Mouse (Mus musculus): ENCODE data around the gene L3mbtl3. TPM values are rescaled to one million over a fixed set of nuclear protein-coding genes. Genes with fewer than 3 reads are reported as not detected.

Gene L3mbtl3
- polyA plus RNA-seq, 1 experiment from 2014 or later = 27.3 TPM

- ATAC-seq (ENCODE audit: low FRiP score, low read depth) = no peak
- H3K4me3 ChIP-seq = no peak overlapping the region
- 8% methylated on average over 2 of the region's 2 CpGs for WGBS
- peaks cover 4% of the 10 kb centered on the region; the same call in 1 of the 2 replicates for H3K27me3 ChIP-seq
- H3K4me1 ChIP-seq = peaks cover 6% of the 10 kb centered on the region; the same call in 1 of the 2 replicates
- H3K27ac ChIP-seq (replicated peaks) = no peak overlapping the region
- H3K9ac ChIP-seq (replicated peaks) = no peak overlapping the region
- no peaks in the 10 kb centered on the region for H3K9me3 ChIP-seq
- H3K4me2 ChIP-seq (replicated peaks) = no peak overlapping the region
- peaks cover 47% of the 10 kb centered on the region for H3K36me3 ChIP-seq
These were observed 43.0 kb downstream of the L3mbtl3 start for GRCm38 (mm10) chr10:26332781-26333180.

GRCm38 (mm10) chr10:26328843-26329242, 46.9 kb downstream of the L3mbtl3 start:
- Histone ChIP-seq H3K4me2 (replicated peaks) (no peak overlapping the region), H3K9me3 (no peaks in the 10 kb centered on the region), H3K9ac (replicated peaks) (no peak overlapping the region), H3K27me3 (peaks cover 4% of the 10 kb centered on the region; the same call in 1 of the 2 replicates), H3K4me3 (no peak overlapping the region), H3K27ac (replicated peaks) (no peak overlapping the region), H3K4me1 (peaks cover 9% of the 10 kb centered on the region; the same call in 1 of the 2 replicates), H3K36me3 (peaks cover 31% of the 10 kb centered on the region)
- no peak for ATAC-seq (ENCODE audit: low FRiP score, low read depth)
- 57% methylated on average over 3 of the region's 3 CpGs for WGBS

- 17% methylated on average over 17 of the region's 17 CpGs for WGBS
- H3K4me3 ChIP-seq = no peak overlapping the region
- H3K9ac ChIP-seq (replicated peaks) = no peak overlapping the region
- H3K4me1 ChIP-seq = peaks cover 9% of the 10 kb centered on the region; the same call in 1 of the 2 replicates
- 0 out of 2 replicates have a peak overlapping the region, but pooled peaks have one; percentile 30 for H3K27ac ChIP-seq (replicated peaks)
- no peak overlapping the region; the same call in 1 of the 2 replicates for H3K4me2 ChIP-seq (replicated peaks)
- H3K36me3 ChIP-seq = peaks cover 36% of the 10 kb centered on the region
- H3K27me3 ChIP-seq = peaks cover 4% of the 10 kb centered on the region; the same call in 1 of the 2 replicates
- H3K9me3 ChIP-seq = no peaks in the 10 kb centered on the region
- ATAC-seq (ENCODE audit: low FRiP score, low read depth) = peak; percentile 90
These were observed 47.9 kb downstream of the L3mbtl3 start for GRCm38 (mm10) chr10:26327691-26328542.

- no peak overlapping the region for H3K4me2 ChIP-seq (replicated peaks)
- H3K36me3 ChIP-seq = peaks cover 39% of the 10 kb centered on the region
- ATAC-seq (ENCODE audit: low FRiP score, low read depth) = peak; percentile 64
- no peaks in the 10 kb centered on the region for H3K9me3 ChIP-seq
- H3K27me3 ChIP-seq = peaks cover 4% of the 10 kb centered on the region; the same call in 1 of the 2 replicates
- H3K4me3 ChIP-seq = no peak overlapping the region
- no peak overlapping the region for H3K9ac ChIP-seq (replicated peaks)
- H3K27ac ChIP-seq (replicated peaks) = 0 out of 2 replicates have a peak overlapping the region, but pooled peaks have one; percentile 30
- WGBS = 43% methylated on average over 5 of the region's 5 CpGs
- peaks cover 9% of the 10 kb centered on the region; the same call in 1 of the 2 replicates for H3K4me1 ChIP-seq
These were observed 48.5 kb downstream of the L3mbtl3 start for GRCm38 (mm10) chr10:26327291-26327690.

- WGBS = 97% methylated on average over 2 of the region's 2 CpGs
- H3K27me3 ChIP-seq = peaks cover 4% of the 10 kb centered on the region; the same call in 1 of the 2 replicates
- H3K4me3 ChIP-seq = no peak overlapping the region
- no peaks in the 10 kb centered on the region for H3K9me3 ChIP-seq
- peaks cover 9% of the 10 kb centered on the region; the same call in 1 of the 2 replicates for H3K4me1 ChIP-seq
- H3K9ac ChIP-seq (replicated peaks) = no peak overlapping the region
- H3K4me2 ChIP-seq (replicated peaks) = no peak overlapping the region
- no peak for ATAC-seq (ENCODE audit: low FRiP score, low read depth)
- peaks cover 37% of the 10 kb centered on the region for H3K36me3 ChIP-seq
- no peak overlapping the region for H3K27ac ChIP-seq (replicated peaks)
These were observed 50.5 kb downstream of the L3mbtl3 start for GRCm38 (mm10) chr10:26325320-26325719.

- H3K4me2 ChIP-seq (replicated peaks) = no peak overlapping the region
- no peak overlapping the region for H3K4me3 ChIP-seq
- no peak overlapping the region for H3K9ac ChIP-seq (replicated peaks)
- no peak overlapping the region for H3K27ac ChIP-seq (replicated peaks)
- peaks cover 45% of the 10 kb centered on the region for H3K36me3 ChIP-seq
- 83% methylated on average over 7 of the region's 7 CpGs for WGBS
- peaks cover under 1% of the 10 kb centered on the region; the same call in 1 of the 2 replicates for H3K4me1 ChIP-seq
- no peak for ATAC-seq (ENCODE audit: low FRiP score, low read depth)
- no peaks in the 10 kb centered on the region for H3K27me3 ChIP-seq
- no peaks in the 10 kb centered on the region for H3K9me3 ChIP-seq
These were observed 53.3 kb downstream of the L3mbtl3 start for GRCm38 (mm10) chr10:26322344-26323051.

- Histone ChIP-seq H3K36me3 (peaks cover 52% of the 10 kb centered on the region; the same call in 1 of the 2 replicates), H3K4me3 (no peak overlapping the region), H3K27me3 (no peaks in the 10 kb centered on the region), H3K9ac (replicated peaks) (no peak overlapping the region), H3K4me1 (no peaks in the 10 kb centered on the region), H3K27ac (replicated peaks) (no peak overlapping the region), H3K9me3 (no peaks in the 10 kb centered on the region), H3K4me2 (replicated peaks) (no peak overlapping the region)
- ATAC-seq (ENCODE audit: low FRiP score, low read depth) = no peak
- 91% methylated on average over 4 of the region's 4 CpGs for WGBS
These were observed 55.1 kb downstream of the L3mbtl3 start for GRCm38 (mm10) chr10:26320679-26321078.

GRCm38 (mm10) chr10:26314327-26314726, 61.4 kb downstream of the L3mbtl3 start:
- Histone ChIP-seq H3K9ac (replicated peaks) (no peak overlapping the region), H3K27ac (replicated peaks) (no peak overlapping the region), H3K27me3 (no peaks in the 10 kb centered on the region), H3K36me3 (peaks cover 71% of the 10 kb centered on the region), H3K9me3 (no peaks in the 10 kb centered on the region), H3K4me2 (replicated peaks) (no peak overlapping the region), H3K4me3 (no peak overlapping the region), H3K4me1 (no peaks in the 10 kb centered on the region)
- ATAC-seq (ENCODE audit: low FRiP score, low read depth) = no peak
- 94% methylated on average over 15 of the region's 15 CpGs for WGBS

GRCm38 (mm10) chr10:26303485-26303884, 72.3 kb downstream of the L3mbtl3 start:
- H3K27ac ChIP-seq (replicated peaks) = no peak overlapping the region
- no peaks in the 10 kb centered on the region for H3K27me3 ChIP-seq
- no peak overlapping the region for H3K4me2 ChIP-seq (replicated peaks)
- no peak for ATAC-seq (ENCODE audit: low FRiP score, low read depth)
- 86% methylated on average over 6 of the region's 6 CpGs for WGBS
- H3K4me3 ChIP-seq = no peak overlapping the region
- no peak overlapping the region for H3K9ac ChIP-seq (replicated peaks)
- H3K4me1 ChIP-seq = no peaks in the 10 kb centered on the region
- peaks cover 35% of the 10 kb centered on the region for H3K36me3 ChIP-seq
- no peaks in the 10 kb centered on the region for H3K9me3 ChIP-seq

- Histone ChIP-seq H3K27ac (replicated peaks) (no peak overlapping the region), H3K4me1 (no peaks in the 10 kb centered on the region), H3K36me3 (peaks cover 35% of the 10 kb centered on the region), H3K27me3 (no peaks in the 10 kb centered on the region), H3K9me3 (no peaks in the 10 kb centered on the region), H3K9ac (replicated peaks) (no peak overlapping the region), H3K4me2 (replicated peaks) (no peak overlapping the region), H3K4me3 (no peak overlapping the region)
- 92% methylated on average over 4 of the region's 4 CpGs for WGBS
- no peak for ATAC-seq (ENCODE audit: low FRiP score, low read depth)
These were observed 73.4 kb downstream of the L3mbtl3 start for GRCm38 (mm10) chr10:26302336-26302735.

GRCm38 (mm10) chr10:26297626-26298025, 78.1 kb downstream of the L3mbtl3 start:
- Histone ChIP-seq H3K27me3 (no peaks in the 10 kb centered on the region), H3K4me1 (no peaks in the 10 kb centered on the region), H3K4me3 (no peak overlapping the region), H3K27ac (replicated peaks) (no peak overlapping the region), H3K36me3 (peaks cover 52% of the 10 kb centered on the region), H3K4me2 (replicated peaks) (no peak overlapping the region), H3K9me3 (no peaks in the 10 kb centered on the region), H3K9ac (replicated peaks) (no peak overlapping the region)
- ATAC-seq (ENCODE audit: low FRiP score, low read depth) = no peak
- 89% methylated on average over 7 of the region's 7 CpGs for WGBS

GRCm38 (mm10) chr10:26297200-26297599, 78.6 kb downstream of the L3mbtl3 start:
- Histone ChIP-seq H3K27ac (replicated peaks) (no peak overlapping the region), H3K9ac (replicated peaks) (no peak overlapping the region), H3K36me3 (peaks cover 53% of the 10 kb centered on the region), H3K4me2 (replicated peaks) (no peak overlapping the region), H3K27me3 (no peaks in the 10 kb centered on the region), H3K4me1 (no peaks in the 10 kb centered on the region), H3K4me3 (no peak overlapping the region), H3K9me3 (no peaks in the 10 kb centered on the region)
- no peak for ATAC-seq (ENCODE audit: low FRiP score, low read depth)
- WGBS = 90% methylated on average over 3 of the region's 3 CpGs

Data from midbrain, embryonic 12.5 days (tissue).